Mouse (Mus musculus): ENCODE results near the gene Lemd1. TPM values are rescaled to one million over a fixed set of nuclear protein-coding genes. Genes with fewer than 3 reads are reported as not detected.

Lemd1 gene
- total and polyA plus RNA-seq, 2 experiments from 2014 or later: 13.3 to 14.7 TPM

DNA sequence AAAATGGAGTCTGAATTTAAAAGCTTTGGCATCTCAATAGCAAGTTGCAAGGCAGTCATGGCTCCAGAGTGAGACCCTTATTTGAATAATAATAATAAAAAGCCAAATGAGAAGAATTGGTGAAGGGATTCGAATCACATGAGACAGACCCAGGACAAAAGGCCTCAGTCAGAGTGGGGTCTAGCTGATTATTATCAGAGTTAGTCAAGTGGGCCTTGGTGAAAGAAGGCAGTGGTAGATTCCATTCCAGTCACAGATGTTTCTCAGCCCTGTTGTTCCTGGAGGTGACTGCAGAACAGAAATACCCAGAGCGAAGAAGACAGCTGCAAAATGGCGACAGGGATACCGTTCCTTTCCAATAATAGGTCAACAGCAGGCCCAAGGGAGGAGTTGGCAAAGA, 72.4 kb downstream of the Lemd1 start:
- no peak overlapping the region for H3K9ac ChIP-seq
- no peaks in the 10 kb centered on the region for H3K27me3 ChIP-seq (ENCODE audit: insufficient read depth, low read length)
- no peaks in the 10 kb centered on the region for H3K9me3 ChIP-seq (ENCODE audit: low read length)
- no peak overlapping the region for H3K4me3 ChIP-seq (ENCODE audit: low read depth, low read length)
- DNase-seq (no peak), ATAC-seq (no peak)
- H3K27ac ChIP-seq (ENCODE audit: low read depth, low read length): no peak overlapping the region
- no peak overlapping the region for H3K4me2 ChIP-seq (ENCODE audit: low read depth)
- peaks cover 4% of the 10 kb centered on the region; the same call in 1 of the 2 replicates for H3K4me1 ChIP-seq (ENCODE audit: insufficient read depth)
- WGBS: 63% methylated on average over 4 of the region's 4 CpGs
- TF ChIP-seq CTCF (IDR thresholded peaks at IDR 0.05; ENCODE audit: low read depth): no peak
- H3K36me3 ChIP-seq (ENCODE audit: insufficient read depth): no peaks in the 10 kb centered on the region

DNA sequence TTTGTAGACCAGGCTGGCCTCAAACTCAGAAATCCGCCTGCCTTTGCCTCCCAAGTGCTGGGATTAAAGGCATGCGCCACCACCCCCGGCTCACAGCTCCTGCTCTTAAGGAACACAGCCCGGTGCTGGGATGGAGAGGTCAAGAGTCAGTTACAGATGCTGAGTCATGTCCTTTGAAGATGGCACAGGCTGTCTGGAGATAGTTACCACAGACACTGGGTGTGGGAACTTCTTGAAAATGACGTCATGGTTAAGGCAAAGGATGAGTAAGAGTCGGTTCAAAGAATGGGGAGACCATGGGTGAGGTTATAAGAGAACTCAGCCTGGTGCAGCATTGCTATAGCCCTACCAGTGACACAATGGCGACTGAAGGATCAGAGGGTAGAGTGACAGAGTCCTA, 73.3 kb downstream of the Lemd1 start:
- H3K4me2 ChIP-seq (ENCODE audit: low read depth): no peak overlapping the region
- H3K36me3 ChIP-seq (ENCODE audit: insufficient read depth): no peaks in the 10 kb centered on the region
- H3K27ac ChIP-seq (ENCODE audit: low read depth, low read length): no peak overlapping the region
- H3K9ac ChIP-seq: no peak overlapping the region
- 82% methylated on average over 7 of the region's 7 CpGs for WGBS
- H3K27me3 ChIP-seq (ENCODE audit: insufficient read depth, low read length): no peaks in the 10 kb centered on the region
- H3K4me1 ChIP-seq (ENCODE audit: insufficient read depth): peaks cover 5% of the 10 kb centered on the region; the same call in 1 of the 2 replicates
- TF ChIP-seq CTCF (IDR thresholded peaks at IDR 0.05; ENCODE audit: low read depth): no peak
- ATAC-seq (no peak), DNase-seq (no peak)
- no peak overlapping the region for H3K4me3 ChIP-seq (ENCODE audit: low read depth, low read length)
- no peaks in the 10 kb centered on the region for H3K9me3 ChIP-seq (ENCODE audit: low read length)

DNA sequence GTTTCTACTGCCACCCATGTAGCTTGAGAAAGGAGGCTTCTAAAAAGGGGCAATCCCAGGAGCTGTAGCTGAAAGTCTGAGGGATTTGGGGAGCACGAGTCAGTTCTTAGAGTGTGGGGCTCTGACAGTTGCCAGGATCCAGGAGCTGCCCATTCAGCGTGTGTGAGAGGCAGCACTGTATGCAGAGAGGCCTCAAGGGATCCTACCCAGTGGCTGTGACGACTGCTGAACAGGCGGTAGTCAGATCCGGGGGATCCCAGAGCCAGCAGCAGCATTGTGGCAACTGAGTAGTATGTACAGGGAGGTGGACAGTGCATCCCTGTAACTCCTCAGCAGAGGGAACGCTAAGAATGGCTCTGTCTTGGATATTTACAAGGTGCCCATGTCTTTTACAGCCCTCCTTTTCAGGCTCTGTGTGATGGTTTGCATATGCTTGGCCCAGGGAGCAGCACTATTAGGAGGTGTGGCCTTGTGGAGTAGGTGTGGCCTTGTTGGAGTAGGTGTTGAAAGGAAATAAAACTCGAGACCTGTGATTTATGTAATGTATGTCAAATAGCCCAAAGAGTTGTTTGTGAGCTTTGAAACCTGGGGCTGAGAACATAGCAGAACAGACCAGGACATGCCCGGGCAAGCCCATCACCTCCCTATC, 74.1 kb downstream of the Lemd1 start:
- WGBS: 83% methylated on average over 8 of the region's 8 CpGs
- DNase-seq (no peak), ATAC-seq (no peak)
- no peak for TF ChIP-seq CTCF (IDR thresholded peaks at IDR 0.05; ENCODE audit: low read depth)
- H3K4me2 ChIP-seq (ENCODE audit: low read depth): no peak overlapping the region
- H3K36me3 ChIP-seq (ENCODE audit: insufficient read depth): no peaks in the 10 kb centered on the region
- H3K27me3 ChIP-seq (ENCODE audit: insufficient read depth, low read length): no peaks in the 10 kb centered on the region
- no peaks in the 10 kb centered on the region for H3K9me3 ChIP-seq (ENCODE audit: low read length)
- no peak overlapping the region for H3K9ac ChIP-seq
- H3K27ac ChIP-seq (ENCODE audit: low read depth, low read length): no peak overlapping the region
- H3K4me3 ChIP-seq (ENCODE audit: low read depth, low read length): no peak overlapping the region
- H3K4me1 ChIP-seq (ENCODE audit: insufficient read depth): peaks cover 5% of the 10 kb centered on the region; the same call in 1 of the 2 replicates

DNA sequence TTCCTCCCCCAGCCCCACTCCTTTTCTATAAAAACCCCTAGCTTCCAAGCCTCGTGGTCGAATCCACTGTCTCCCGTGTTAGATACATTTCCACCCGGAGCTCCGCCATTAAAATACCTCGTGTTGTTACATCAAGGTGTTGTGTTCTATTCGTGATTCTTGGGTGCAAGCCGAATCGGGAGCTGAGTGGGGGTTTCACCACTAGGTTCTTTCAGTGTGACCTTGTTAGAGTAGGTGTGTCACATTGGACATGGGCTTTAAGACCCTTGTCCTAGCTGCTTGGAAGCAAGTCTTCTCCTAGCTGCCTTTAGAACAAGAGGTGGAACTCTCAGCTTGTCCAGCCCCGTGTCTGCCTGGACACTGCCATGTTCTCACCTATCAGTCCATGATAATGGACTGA, 74.7 kb downstream of the Lemd1 start:
- Histone ChIP-seq H3K9ac (no peak overlapping the region), H3K36me3 (ENCODE audit: insufficient read depth) (no peaks in the 10 kb centered on the region), H3K9me3 (ENCODE audit: low read length) (no peaks in the 10 kb centered on the region), H3K4me3 (ENCODE audit: low read depth, low read length) (no peak overlapping the region), H3K4me1 (ENCODE audit: insufficient read depth) (peaks cover 5% of the 10 kb centered on the region; the same call in 1 of the 2 replicates), H3K27ac (ENCODE audit: low read depth, low read length) (no peak overlapping the region), H3K27me3 (ENCODE audit: insufficient read depth, low read length) (no peaks in the 10 kb centered on the region), H3K4me2 (ENCODE audit: low read depth) (no peak overlapping the region)
- 88% methylated on average over 10 of the region's 10 CpGs for WGBS
- no peak for ATAC-seq
- DNase-seq: no peak
- TF ChIP-seq CTCF (IDR thresholded peaks at IDR 0.05; ENCODE audit: low read depth): no peak

DNA sequence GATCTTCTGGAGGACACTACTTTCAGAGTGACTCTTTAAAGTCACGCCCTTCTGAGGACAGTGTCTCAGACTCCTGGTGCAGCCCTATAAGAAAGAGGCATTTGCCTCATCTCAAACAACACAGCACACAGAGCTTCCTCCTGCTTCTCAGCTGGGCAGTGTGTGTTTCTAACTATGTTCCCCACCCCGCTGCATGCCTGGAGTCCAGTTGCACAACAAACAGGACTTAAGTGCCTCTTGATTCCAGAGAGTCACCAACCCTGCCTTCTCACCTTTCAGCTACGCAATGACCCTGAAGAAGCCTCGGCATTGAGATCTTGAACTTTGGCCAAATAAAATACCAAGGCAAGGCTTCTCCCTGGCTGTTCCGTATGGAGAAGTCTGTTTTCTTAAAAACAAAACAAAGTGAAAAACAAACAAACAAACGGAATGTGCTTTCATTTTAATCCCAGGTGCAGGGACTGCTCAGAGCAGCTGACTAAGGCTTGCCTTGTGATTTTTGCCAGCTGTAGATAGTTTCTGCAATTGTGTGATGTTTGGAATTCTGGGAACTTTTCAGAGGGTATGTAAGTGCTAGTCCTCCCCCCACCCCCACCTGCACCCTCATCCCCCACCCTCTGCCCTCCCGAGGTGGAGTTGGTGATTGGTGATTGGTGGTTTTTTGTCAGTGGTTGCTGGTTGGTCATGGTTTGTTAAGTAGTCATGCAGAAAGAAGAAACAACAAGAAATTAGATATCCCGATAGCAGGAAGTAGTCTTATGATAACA, 75.7 kb downstream of the Lemd1 start:
- Histone ChIP-seq H3K9ac (no peak overlapping the region), H3K27me3 (ENCODE audit: insufficient read depth, low read length) (no peaks in the 10 kb centered on the region), H3K4me2 (ENCODE audit: low read depth) (no peak overlapping the region), H3K4me1 (ENCODE audit: insufficient read depth) (peaks cover 5% of the 10 kb centered on the region; the same call in 1 of the 2 replicates), H3K36me3 (ENCODE audit: insufficient read depth) (no peaks in the 10 kb centered on the region), H3K9me3 (ENCODE audit: low read length) (no peaks in the 10 kb centered on the region), H3K27ac (ENCODE audit: low read depth, low read length) (no peak overlapping the region), H3K4me3 (ENCODE audit: low read depth, low read length) (no peak overlapping the region)
- 67% methylated on average over 8 of the region's 8 CpGs for WGBS
- DNase-seq (no peak), ATAC-seq (no peak)
- no peak for TF ChIP-seq CTCF (IDR thresholded peaks at IDR 0.05; ENCODE audit: low read depth)

DNA sequence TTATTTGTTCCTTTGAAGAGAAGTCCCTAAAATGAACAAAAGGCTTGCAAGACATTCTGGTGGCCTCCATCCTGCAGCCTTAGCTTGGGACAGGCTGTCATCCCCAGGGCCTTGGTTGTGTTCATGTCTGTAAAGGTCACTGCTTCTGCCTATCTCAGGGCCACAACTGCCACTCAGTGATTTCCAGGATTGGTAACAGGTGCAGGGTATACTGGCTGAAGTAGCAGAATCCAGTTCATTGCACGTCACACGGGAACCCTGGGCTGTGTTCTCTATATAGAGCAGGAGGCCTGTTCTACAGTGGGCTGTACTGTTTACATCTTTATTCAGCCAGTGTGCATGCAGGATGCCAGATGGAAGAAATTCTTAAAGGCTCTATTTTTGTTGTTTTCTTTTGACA, 76.7 kb downstream of the Lemd1 start:
- 22% methylated on average over 2 of the region's 2 CpGs for WGBS
- no peak overlapping the region for H3K4me3 ChIP-seq (ENCODE audit: low read depth, low read length)
- peaks cover 5% of the 10 kb centered on the region; the same call in 1 of the 2 replicates for H3K4me1 ChIP-seq (ENCODE audit: insufficient read depth)
- H3K27ac ChIP-seq (ENCODE audit: low read depth, low read length): 0 out of 2 replicates have a peak overlapping the region, but pooled peaks have one; percentile 9
- ATAC-seq (peak; percentile 71), DNase-seq (peak; percentile 34)
- H3K27me3 ChIP-seq (ENCODE audit: insufficient read depth, low read length): no peaks in the 10 kb centered on the region
- no peak for TF ChIP-seq CTCF (IDR thresholded peaks at IDR 0.05; ENCODE audit: low read depth)
- H3K4me2 ChIP-seq (ENCODE audit: low read depth): no peak overlapping the region
- H3K9ac ChIP-seq: no peak overlapping the region
- no peaks in the 10 kb centered on the region for H3K36me3 ChIP-seq (ENCODE audit: insufficient read depth)
- no peaks in the 10 kb centered on the region for H3K9me3 ChIP-seq (ENCODE audit: low read length)
